Mouse (Mus musculus): ENCODE data around the gene Slc16a1. TPM values are rescaled to one million over a fixed set of nuclear protein-coding genes. Genes with fewer than 3 reads are reported as not detected.

Gene Slc16a1
- 64.2 TPM for polyA plus RNA-seq (2014; fragmentation: Illumina TruSeq; extraction: RNeasy Lipid Tissue Mini Kit (QIAGEN cat#74804); ENCODE audit: low read depth, low replicate concordance)

DNA sequence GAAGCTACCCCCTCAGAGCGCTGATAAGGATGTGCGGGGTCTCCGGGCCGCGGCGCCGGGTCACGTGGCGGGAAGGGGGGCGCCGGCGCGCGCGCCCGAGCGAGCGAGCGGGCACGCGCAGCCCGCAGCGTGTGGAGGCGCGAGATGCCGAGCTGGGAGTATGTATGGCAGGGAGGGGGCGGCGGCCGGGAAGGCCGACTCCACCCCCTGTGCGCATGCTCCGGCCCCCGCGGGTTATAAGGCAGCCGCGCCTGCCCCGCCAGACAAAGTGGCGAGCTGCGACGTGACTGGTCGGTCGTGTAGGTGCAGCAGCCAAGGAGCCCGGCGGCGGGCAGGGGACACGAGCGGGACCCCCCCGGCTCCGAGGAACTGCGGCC is at the start of gene Slc16a1:
Gene Slc16a1 (plus strand): TSS at position 266 of the 377 bp plus-strand sequence.

Other genes with a start within 250 kb of the Slc16a1 start
- 18.9 TPM for gene Lrig2, start 126.8 kb upstream of the Slc16a1 start, polyA plus RNA-seq (2014; fragmentation: Illumina TruSeq; extraction: RNeasy Lipid Tissue Mini Kit (QIAGEN cat#74804); ENCODE audit: low read depth, low replicate concordance)
- not detected for gene Ppm1j, start 142.4 kb downstream of the Slc16a1 start, polyA plus RNA-seq (2014; fragmentation: Illumina TruSeq; extraction: RNeasy Lipid Tissue Mini Kit (QIAGEN cat#74804); ENCODE audit: low read depth, low replicate concordance)
- not detected for gene Fam19a3, start 143.2 kb downstream of the Slc16a1 start, polyA plus RNA-seq (2014; fragmentation: Illumina TruSeq; extraction: RNeasy Lipid Tissue Mini Kit (QIAGEN cat#74804); ENCODE audit: low read depth, low replicate concordance)
- 12.4 TPM for gene Rhoc, start 149.7 kb downstream of the Slc16a1 start, polyA plus RNA-seq (2014; fragmentation: Illumina TruSeq; extraction: RNeasy Lipid Tissue Mini Kit (QIAGEN cat#74804); ENCODE audit: low read depth, low replicate concordance)
- 0.73 TPM for gene Mov10, start 179.9 kb downstream of the Slc16a1 start, polyA plus RNA-seq (2014; fragmentation: Illumina TruSeq; extraction: RNeasy Lipid Tissue Mini Kit (QIAGEN cat#74804); ENCODE audit: low read depth, low replicate concordance)
- gene St7l, start 225.3 kb downstream of the Slc16a1 start, polyA plus RNA-seq (2014; fragmentation: Illumina TruSeq; extraction: RNeasy Lipid Tissue Mini Kit (QIAGEN cat#74804); ENCODE audit: low read depth, low replicate concordance), result 97.5 TPM
- gene Capza1, start 225.8 kb downstream of the Slc16a1 start, polyA plus RNA-seq (2014; fragmentation: Illumina TruSeq; extraction: RNeasy Lipid Tissue Mini Kit (QIAGEN cat#74804); ENCODE audit: low read depth, low replicate concordance), result 122 TPM

Data from kidney, adult 10 weeks (tissue).